Mouse (Mus musculus): Measurements from ENCODE around the gene Map3k20.

Gene Map3k20

GRCm38 (mm10) chr2:72281971-72282370 lies 3.5 kb upstream of the Map3k20 start:
- DNase-seq: no peak

- no peak for DNase-seq
Measured at GRCm38 (mm10) chr2:72282733-72283132, 2.7 kb upstream of the Map3k20 start.

GRCm38 (mm10) chr2:72284689-72285088 lies 748 bp upstream of the Map3k20 start:
- DNase-seq: no peak

- peak in 1 of 2 experiments; percentile 16 for DNase-seq
Measured at GRCm38 (mm10) chr2:72285888-72286661, 638 bp downstream of the Map3k20 start.

GRCm38 (mm10) chr2:72287142-72287541 lies 1.7 kb downstream of the Map3k20 start:
- no peak for DNase-seq

- DNase-seq: no peak
Measured at GRCm38 (mm10) chr2:72288932-72289534, 3.6 kb downstream of the Map3k20 start.

GRCm38 (mm10) chr2:72291103-72291502 lies 5.7 kb downstream of the Map3k20 start:
- no peak for DNase-seq

GRCm38 (mm10) chr2:72292573-72292972 lies 7.1 kb downstream of the Map3k20 start:
- no peak for DNase-seq

- DNase-seq: no peak
Measured at GRCm38 (mm10) chr2:72294994-72295393, 9.6 kb downstream of the Map3k20 start.

GRCm38 (mm10) chr2:72296984-72297715 lies 11.7 kb downstream of the Map3k20 start:
- DNase-seq: no peak

GRCm38 (mm10) chr2:72297716-72298082 lies 12.3 kb downstream of the Map3k20 start:
- DNase-seq: peak; percentile 33 to 34

GRCm38 (mm10) chr2:72298406-72298805 lies 13.0 kb downstream of the Map3k20 start:
- peak; percentile 17 to 30 for DNase-seq

GRCm38 (mm10) chr2:72301194-72301916 lies 15.9 kb downstream of the Map3k20 start:
- DNase-seq: no peak

- DNase-seq: no peak
Measured at GRCm38 (mm10) chr2:72305738-72306137, 20.3 kb downstream of the Map3k20 start.

- no peak for DNase-seq
Measured at GRCm38 (mm10) chr2:72308351-72308750, 22.9 kb downstream of the Map3k20 start.

GRCm38 (mm10) chr2:72308981-72309380 lies 23.5 kb downstream of the Map3k20 start:
- DNase-seq: peak; percentile 54 to 66

- DNase-seq: no peak
Measured at GRCm38 (mm10) chr2:72311486-72311885, 26.0 kb downstream of the Map3k20 start.

- DNase-seq: peak in 1 of 2 experiments; percentile 19
Measured at GRCm38 (mm10) chr2:72313312-72313711, 27.9 kb downstream of the Map3k20 start.

GRCm38 (mm10) chr2:72318421-72318820 lies 33.0 kb downstream of the Map3k20 start:
- DNase-seq: no peak

- DNase-seq: no peak
Measured at GRCm38 (mm10) chr2:72319028-72319798, 33.8 kb downstream of the Map3k20 start.

- no peak for DNase-seq
Measured at GRCm38 (mm10) chr2:72320661-72321060, 35.2 kb downstream of the Map3k20 start.

GRCm38 (mm10) chr2:72321591-72321990 lies 36.2 kb downstream of the Map3k20 start:
- DNase-seq: no peak
